14 mouse cellular contexts compared by ENCODE assay signal in genomic region chr15:80981176-80981575, GRCm38 (mm10).
"Had no signal": no experiment of that assay in that cellular context is flagged by ENCODE, and none has a peak within 500 bp of the region (broad histone marks: within the 10 kb centered on the region; RNA-seq: fewer than 3 reads in every experiment).

No protein-coding gene starts in this region.

- H3K9me3 ChIP-seq: limb, embryonic 15.5 days; megakaryocyte, embryonic 14.5 days; midbrain, embryonic 12.5 days had no signal

- H3K27me3 ChIP-seq: limb, embryonic 15.5 days; megakaryocyte, embryonic 14.5 days; midbrain, embryonic 12.5 days had no signal

- H3K27ac ChIP-seq: limb, embryonic 15.5 days; midbrain, embryonic 12.5 days had no signal

- H3K4me3 ChIP-seq: limb, embryonic 15.5 days; megakaryocyte, embryonic 14.5 days; midbrain, embryonic 12.5 days had no signal

- H3K36me3 ChIP-seq: limb, embryonic 15.5 days; midbrain, embryonic 12.5 days had no signal

- H3K4me2 ChIP-seq: limb, embryonic 15.5 days; lung, embryonic 14.5 days; midbrain, embryonic 12.5 days had no signal

- DNase-seq: kidney, adult 8-10 months; kidney, postnatal 36 days; layer of hippocampus, adult 9-11 months; layer of hippocampus, postnatal 36 days; lung, embryonic 14.5 days; lung, postnatal 10 days; lung, postnatal 4 days; right cerebral cortex, adult 18-20 months; thymus, postnatal 4 days had no signal

- H3K9ac ChIP-seq: limb, embryonic 15.5 days; lung, embryonic 14.5 days; midbrain, embryonic 12.5 days had no signal

- ATAC-seq: inflammation-experienced regulatory T-cells, adult 6 months; intestine, postnatal 0 days had no signal
